Mouse (Mus musculus) lung, adult 2 months (tissue): ENCODE data around the gene Lst1.

ENCODE experiments used
- CTCF ChIP-seq: fragments of 200-500 bp; IDR thresholded peaks from 2 replicates; pipeline ENCODE4 v1.5.1; 2011; ENCODE audit warnings: mild to moderate bottlenecking, low read length, control low read depth; ENCODE audit not compliant: insufficient read depth
- POLR2A ChIP-seq: fragments of 200-500 bp; IDR thresholded peaks from 2 replicates; pipeline ENCODE4 v1.6.1; 2011; ENCODE audit warnings: low read depth, mild to moderate bottlenecking, control low read depth, low read length, borderline replicate concordance; ENCODE audit errors: extremely low read depth

GRCm38 (mm10) chr17:35200398-35200797 is 12.2 kb upstream of the Lst1 start:
- TF ChIP-seq POLR2A (no peak), CTCF (no peak)
